Mouse (Mus musculus) left cerebral cortex, adult 8-10 months (tissue): ENCODE data around the gene Ssu2. TPM values are rescaled to one million over a fixed set of nuclear protein-coding genes. Genes with fewer than 3 reads are reported as not detected.

Experiments
- DNase-seq, 2 experiments: peaks; one replicate each; pipeline ENCODE4 v3.0.0; 2022; ENCODE audit warnings: low spot score in 2 of 2
- total RNA-seq, 4 experiments: library from RNA; stranded (reverse); gene quantifications; 2 replicates each; pipeline ENCODE4 v1.2.4; 2022

The Ssu2 gene
- total RNA-seq: under 1 TPM in 3 of 4 experiments, not detected in 1; 0.23 to 0.49 (median 0.44) TPM

- no peak for DNase-seq
Measured at GRCm38 (mm10) chr6:112387947-112388346, at the start of gene Ssu2. TSS of gene Ssu2 (minus strand) at chr6:112388023.

GRCm38 (mm10) chr6:112426018-112426732 is 38.4 kb upstream of the Ssu2 start:
- no peak for DNase-seq

GRCm38 (mm10) chr6:112423746-112424501 is 36.1 kb upstream of the Ssu2 start:
- peak; percentile 7 to 58 for DNase-seq

- no peak for DNase-seq
Measured at GRCm38 (mm10) chr6:112420883-112421282, 33.1 kb upstream of the Ssu2 start.

- DNase-seq: peak in 1 of 2 experiments; percentile 12
Measured at GRCm38 (mm10) chr6:112419333-112419732, 31.5 kb upstream of the Ssu2 start.

- no peak for DNase-seq
Measured at GRCm38 (mm10) chr6:112404111-112404510, 16.3 kb upstream of the Ssu2 start.

GRCm38 (mm10) chr6:112401953-112402683 is 14.3 kb upstream of the Ssu2 start:
- peak; percentile 48 to 90 for DNase-seq

- DNase-seq: no peak
Measured at GRCm38 (mm10) chr6:112397351-112397750, 9.5 kb upstream of the Ssu2 start.

- DNase-seq: no peak
Measured at GRCm38 (mm10) chr6:112396352-112396751, 8.5 kb upstream of the Ssu2 start.

- no peak for DNase-seq
Measured at GRCm38 (mm10) chr6:112388385-112388784, 562 bp upstream of the Ssu2 start.

GRCm38 (mm10) chr6:112386260-112386659 is 1.6 kb downstream of the Ssu2 start:
- DNase-seq: no peak

GRCm38 (mm10) chr6:112382990-112383685 is 4.7 kb downstream of the Ssu2 start:
- no peak for DNase-seq

GRCm38 (mm10) chr6:112379054-112379453 is 8.8 kb downstream of the Ssu2 start:
- DNase-seq: no peak

GRCm38 (mm10) chr6:112375661-112376392 is 12.0 kb downstream of the Ssu2 start:
- no peak for DNase-seq

GRCm38 (mm10) chr6:112373886-112374585 is 13.8 kb downstream of the Ssu2 start:
- no peak for DNase-seq

- DNase-seq: no peak
Measured at GRCm38 (mm10) chr6:112365294-112365693, 22.5 kb downstream of the Ssu2 start.

- no peak for DNase-seq
Measured at GRCm38 (mm10) chr6:112364581-112364980, 23.2 kb downstream of the Ssu2 start.

- DNase-seq: peak; percentile 33 to 51
Measured at GRCm38 (mm10) chr6:112362349-112362958, 25.4 kb downstream of the Ssu2 start.

GRCm38 (mm10) chr6:112360676-112361075 is 27.1 kb downstream of the Ssu2 start:
- peak in 1 of 2 experiments; percentile 15 for DNase-seq

GRCm38 (mm10) chr6:112359341-112359740 is 28.5 kb downstream of the Ssu2 start:
- no peak for DNase-seq
